Mouse (Mus musculus): ENCODE data around the gene Sync. TPM values are rescaled to one million over a fixed set of nuclear protein-coding genes. Genes with fewer than 3 reads are reported as not detected.

Sync gene
- polyA plus RNA-seq, 1 experiment from 2014 or later = 1.1 TPM

DNA sequence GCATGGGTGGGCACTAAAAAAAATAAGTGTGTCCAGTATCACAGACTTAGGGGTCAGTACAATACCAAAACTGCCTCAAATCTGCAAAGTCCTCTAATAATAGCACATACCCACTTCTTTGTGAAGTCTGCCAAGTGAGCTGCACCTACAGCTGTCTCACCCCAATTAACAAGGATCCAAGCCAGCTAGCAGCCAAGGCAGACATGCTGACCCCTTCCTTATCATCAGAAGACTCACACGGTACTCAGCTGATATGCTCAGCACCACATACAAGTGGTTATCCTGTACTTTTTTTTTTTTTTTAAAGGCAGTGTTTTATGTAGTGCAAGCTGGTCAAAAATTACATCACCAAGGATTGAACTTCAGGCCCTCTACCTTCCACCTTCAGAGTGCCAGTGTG, 16.9 kb downstream of the Sync start:
- no peak overlapping the region for H3K9ac ChIP-seq
- H3K27me3 ChIP-seq (replicated peaks) = no peaks in the 10 kb centered on the region
- H3K4me2 ChIP-seq = no peak overlapping the region
- H3K4me1 ChIP-seq (replicated peaks) = peaks cover 7% of the 10 kb centered on the region
- ATAC-seq (ENCODE audit: insufficient number of reproducible peaks, low FRiP score) = no peak
- H3K27ac ChIP-seq (ENCODE audit: poor library complexity, severe bottlenecking) = no peak overlapping the region
- H3K36me3 ChIP-seq = peaks cover 36% of the 10 kb centered on the region
- no peak overlapping the region for H3K4me3 ChIP-seq
- peaks cover 4% of the 10 kb centered on the region; the same call in 1 of the 2 replicates for H3K9me3 ChIP-seq (replicated peaks)
- WGBS = 5% methylated on average over 1 of the region's 1 CpGs

- WGBS = 92% methylated on average over 1 of the region's 1 CpGs
- H3K27me3 ChIP-seq (replicated peaks) = no peaks in the 10 kb centered on the region
- H3K9me3 ChIP-seq (replicated peaks) = no peaks in the 10 kb centered on the region
- no peak overlapping the region for H3K27ac ChIP-seq (ENCODE audit: poor library complexity, severe bottlenecking)
- H3K36me3 ChIP-seq = peaks cover 66% of the 10 kb centered on the region
- ATAC-seq (ENCODE audit: insufficient number of reproducible peaks, low FRiP score) = no peak
- H3K4me2 ChIP-seq = no peak overlapping the region
- H3K4me3 ChIP-seq = no peak overlapping the region
- no peak overlapping the region for H3K9ac ChIP-seq
- H3K4me1 ChIP-seq (replicated peaks) = peaks cover 7% of the 10 kb centered on the region
Measured at GRCm38 (mm10) chr4:129307936-129308335, 20.5 kb downstream of the Sync start.

DNA sequence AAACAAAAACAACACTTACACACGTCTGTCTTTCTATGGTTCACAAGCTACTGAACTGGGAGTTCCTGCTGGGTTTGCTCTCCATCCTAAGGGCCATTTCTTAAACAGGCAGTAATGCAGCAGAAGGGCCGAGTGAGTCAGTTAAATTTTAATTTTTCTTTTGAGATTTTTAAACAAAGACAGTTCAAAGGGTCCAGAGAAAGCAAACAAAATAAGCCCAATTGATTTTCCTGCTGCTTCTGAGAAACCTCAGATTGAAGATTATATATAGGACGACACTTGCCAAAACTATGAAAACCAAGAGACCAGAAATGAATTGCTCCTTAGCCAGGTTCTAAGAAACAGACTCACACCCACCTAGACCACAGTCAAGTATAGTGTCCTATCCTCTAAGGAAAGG, 26.5 kb downstream of the Sync start:
- Histone ChIP-seq H3K4me3 (no peak overlapping the region), H3K9me3 (replicated peaks) (no peaks in the 10 kb centered on the region), H3K9ac (no peak overlapping the region), H3K27me3 (replicated peaks) (no peaks in the 10 kb centered on the region), H3K4me2 (no peak overlapping the region), H3K36me3 (peaks cover 88% of the 10 kb centered on the region), H3K27ac (ENCODE audit: poor library complexity, severe bottlenecking) (no peak overlapping the region), H3K4me1 (replicated peaks) (no peaks in the 10 kb centered on the region)
- no peak for ATAC-seq (ENCODE audit: insufficient number of reproducible peaks, low FRiP score)
- WGBS = 80% methylated on average over 3 of the region's 3 CpGs

- H3K4me1 ChIP-seq (replicated peaks) = peaks cover 4% of the 10 kb centered on the region; the same call in 1 of the 2 replicates
- no peaks in the 10 kb centered on the region for H3K27me3 ChIP-seq (replicated peaks)
- ATAC-seq (ENCODE audit: insufficient number of reproducible peaks, low FRiP score) = no peak
- peaks cover 74% of the 10 kb centered on the region for H3K36me3 ChIP-seq
- 90% methylated on average over 1 of the region's 1 CpGs for WGBS
- no peak overlapping the region for H3K4me3 ChIP-seq
- H3K9ac ChIP-seq = no peak overlapping the region
- no peak overlapping the region for H3K27ac ChIP-seq (ENCODE audit: poor library complexity, severe bottlenecking)
- H3K4me2 ChIP-seq = no peak overlapping the region
- no peaks in the 10 kb centered on the region for H3K9me3 ChIP-seq (replicated peaks)
Measured at GRCm38 (mm10) chr4:129320876-129321275, 33.5 kb downstream of the Sync start.

DNA sequence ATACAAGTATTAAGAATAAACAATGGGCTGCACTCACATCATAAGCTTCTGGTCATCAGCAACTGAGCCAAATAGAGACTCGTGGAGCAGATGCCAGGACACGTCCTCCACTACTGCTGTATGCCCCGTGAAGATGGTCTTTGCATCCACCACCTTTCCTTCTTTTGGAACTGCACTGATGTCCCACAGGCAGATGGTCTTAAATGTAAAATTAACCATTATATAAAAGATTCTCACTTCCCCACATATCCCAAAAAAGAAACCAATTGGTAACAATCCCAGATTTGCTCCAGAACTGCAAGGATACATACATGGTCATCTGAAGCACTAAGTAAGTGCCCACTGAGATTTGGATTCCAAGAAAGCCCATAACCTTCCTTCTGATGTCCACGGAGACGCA, 34.6 kb downstream of the Sync start:
- Histone ChIP-seq H3K4me1 (replicated peaks) (peaks cover 5% of the 10 kb centered on the region), H3K9ac (no peak overlapping the region), H3K27me3 (replicated peaks) (no peaks in the 10 kb centered on the region), H3K9me3 (replicated peaks) (no peaks in the 10 kb centered on the region), H3K4me3 (no peak overlapping the region), H3K27ac (ENCODE audit: poor library complexity, severe bottlenecking) (no peak overlapping the region), H3K4me2 (no peak overlapping the region), H3K36me3 (peaks cover 73% of the 10 kb centered on the region)
- ATAC-seq (ENCODE audit: insufficient number of reproducible peaks, low FRiP score) = no peak
- 93% methylated on average over 5 of the region's 5 CpGs for WGBS

GRCm38 (mm10) chr4:129323491-129323890, 36.1 kb downstream of the Sync start:
- Histone ChIP-seq H3K9me3 (replicated peaks) (no peaks in the 10 kb centered on the region), H3K4me1 (replicated peaks) (peaks cover 5% of the 10 kb centered on the region), H3K4me3 (no peak overlapping the region), H3K27me3 (replicated peaks) (no peaks in the 10 kb centered on the region), H3K4me2 (no peak overlapping the region), H3K9ac (no peak overlapping the region), H3K36me3 (peaks cover 73% of the 10 kb centered on the region), H3K27ac (ENCODE audit: poor library complexity, severe bottlenecking) (no peak overlapping the region)
- ATAC-seq (ENCODE audit: insufficient number of reproducible peaks, low FRiP score) = no peak
- 100% methylated on average over 1 of the region's 1 CpGs for WGBS

GRCm38 (mm10) chr4:129324756-129325155, 37.3 kb downstream of the Sync start:
- no peaks in the 10 kb centered on the region for H3K9me3 ChIP-seq (replicated peaks)
- H3K27me3 ChIP-seq (replicated peaks) = no peaks in the 10 kb centered on the region
- no peak overlapping the region for H3K4me3 ChIP-seq
- peaks cover 74% of the 10 kb centered on the region for H3K36me3 ChIP-seq
- H3K27ac ChIP-seq (ENCODE audit: poor library complexity, severe bottlenecking) = no peak overlapping the region
- WGBS = 73% methylated on average over 1 of the region's 1 CpGs
- ATAC-seq (ENCODE audit: insufficient number of reproducible peaks, low FRiP score) = no peak
- no peak overlapping the region for H3K4me2 ChIP-seq
- no peak overlapping the region for H3K9ac ChIP-seq
- H3K4me1 ChIP-seq (replicated peaks) = peaks cover 5% of the 10 kb centered on the region

DNA sequence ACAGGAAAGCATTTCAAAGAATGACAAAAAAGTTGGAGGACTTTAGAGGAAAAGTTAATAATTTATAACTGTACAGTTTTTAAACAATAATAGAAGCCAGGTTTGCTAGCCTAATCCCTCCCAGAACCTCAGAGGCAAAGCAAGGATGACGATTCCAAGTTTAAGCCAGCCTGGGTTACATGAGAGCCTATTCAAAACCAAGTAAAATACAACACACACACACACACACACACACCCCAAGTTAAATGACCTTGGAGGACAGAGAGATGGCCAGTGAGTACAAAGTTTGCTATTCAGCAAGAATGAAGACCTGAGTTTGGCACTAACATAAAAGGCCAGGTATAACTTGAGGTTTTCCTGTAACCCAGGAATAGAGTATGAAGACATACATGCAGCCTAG, 38.8 kb downstream of the Sync start:
- Histone ChIP-seq H3K27me3 (replicated peaks) (no peaks in the 10 kb centered on the region), H3K9ac (no peak overlapping the region), H3K36me3 (peaks cover 70% of the 10 kb centered on the region), H3K4me2 (no peak overlapping the region), H3K9me3 (replicated peaks) (no peaks in the 10 kb centered on the region), H3K27ac (ENCODE audit: poor library complexity, severe bottlenecking) (no peak overlapping the region), H3K4me1 (replicated peaks) (peaks cover 14% of the 10 kb centered on the region), H3K4me3 (no peak overlapping the region)
- 78% methylated on average over 1 of the region's 1 CpGs for WGBS
- no peak for ATAC-seq (ENCODE audit: insufficient number of reproducible peaks, low FRiP score)

GRCm38 (mm10) chr4:129332846-129333245, 45.4 kb downstream of the Sync start:
- Histone ChIP-seq H3K9me3 (replicated peaks) (no peaks in the 10 kb centered on the region), H3K36me3 (peaks cover 50% of the 10 kb centered on the region), H3K9ac (peak overlapping the region; percentile 45), H3K4me2 (peak overlapping the region; percentile 91), H3K27ac (ENCODE audit: poor library complexity, severe bottlenecking) (no peak overlapping the region), H3K4me3 (peak overlapping the region; percentile 93; the same call in 1 of the 2 replicates), H3K4me1 (replicated peaks) (peaks cover 37% of the 10 kb centered on the region), H3K27me3 (replicated peaks) (no peaks in the 10 kb centered on the region)
- no peak for ATAC-seq (ENCODE audit: insufficient number of reproducible peaks, low FRiP score)
- WGBS = 59% methylated on average over 1 of the region's 1 CpGs

GRCm38 (mm10) chr4:129334677-129335215, 47.3 kb downstream of the Sync start:
- peaks cover 37% of the 10 kb centered on the region for H3K4me1 ChIP-seq (replicated peaks)
- under 1% methylated on average over 62 of the region's 62 CpGs for WGBS
- no peaks in the 10 kb centered on the region for H3K9me3 ChIP-seq (replicated peaks)
- no peaks in the 10 kb centered on the region for H3K27me3 ChIP-seq (replicated peaks)
- peak overlapping the region; percentile 93 for H3K4me3 ChIP-seq
- peak overlapping the region; percentile 96 for H3K9ac ChIP-seq
- peak overlapping the region; percentile 98 for H3K27ac ChIP-seq (ENCODE audit: poor library complexity, severe bottlenecking)
- H3K36me3 ChIP-seq = peaks cover 33% of the 10 kb centered on the region
- ATAC-seq (ENCODE audit: insufficient number of reproducible peaks, low FRiP score) = peak; percentile 68
- H3K4me2 ChIP-seq = peak overlapping the region; percentile 91

DNA sequence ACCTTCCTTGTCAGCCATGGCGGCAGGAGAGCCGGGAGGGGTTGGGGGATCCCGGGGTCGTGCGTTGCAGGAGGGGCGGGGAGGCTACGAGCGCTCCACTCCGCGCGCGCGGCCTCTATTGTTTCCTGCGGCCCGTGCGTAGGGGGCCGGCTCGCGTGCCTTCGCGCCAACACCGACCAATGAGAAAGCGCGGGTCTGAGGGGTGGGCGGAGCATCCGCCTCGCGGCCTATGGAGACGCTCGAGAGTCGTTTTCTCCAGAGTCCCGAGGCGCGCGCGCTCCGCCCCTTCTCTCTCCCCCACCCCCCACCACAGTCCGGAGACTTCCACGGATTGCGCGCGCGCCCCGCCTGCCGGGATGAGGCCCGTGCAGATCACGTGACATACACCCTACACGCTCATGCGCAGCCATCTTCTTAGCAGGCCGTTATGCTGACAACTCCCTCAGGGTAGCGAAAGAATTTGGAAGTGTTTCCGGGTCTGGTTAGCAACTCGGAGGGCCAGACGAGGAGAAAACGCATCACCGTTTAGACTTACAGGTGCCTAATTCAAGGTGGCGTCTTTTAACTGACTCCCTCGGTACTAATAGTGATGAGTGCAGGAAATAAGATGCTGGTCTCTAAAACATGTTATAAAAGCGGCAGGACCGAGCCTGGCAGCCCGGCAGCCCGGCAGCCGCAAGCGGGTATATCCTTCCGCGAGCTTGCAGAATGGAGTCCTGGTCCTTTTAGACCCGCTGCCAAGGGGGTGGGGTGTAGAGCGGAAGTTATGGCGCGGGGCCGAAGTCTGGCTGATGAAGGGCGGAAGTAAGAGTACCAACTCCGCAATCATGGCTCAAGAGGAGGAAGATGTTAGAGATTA, 48.0 kb downstream of the Sync start, which contains the start of the genes Rbbp4 and Zbtb8os:
TSS of gene Rbbp4 (minus strand) at position 155 of the 859 bp plus-strand sequence.
TSS of gene Zbtb8os (plus strand) at position 480 of the 859 bp plus-strand sequence.
- H3K4me3 ChIP-seq = peak within 1 kb of the TSS; percentile 93
- peak; percentile 98 for ATAC-seq (ENCODE audit: insufficient number of reproducible peaks, low FRiP score)
- peak within 1 kb of the TSS; percentile 96 for H3K9ac ChIP-seq
- no peaks in the 10 kb centered on the region for H3K9me3 ChIP-seq (replicated peaks)
- WGBS = under 1% methylated on average over 57 of the region's 73 CpGs
- H3K4me2 ChIP-seq = peak within 1 kb of the TSS; percentile 91
- H3K36me3 ChIP-seq = peaks cover 31% of the 10 kb centered on the region
- H3K4me1 ChIP-seq (replicated peaks) = peaks cover 35% of the 10 kb centered on the region
- H3K27me3 ChIP-seq (replicated peaks) = no peaks in the 10 kb centered on the region
- peak within 1 kb of the TSS; percentile 98 for H3K27ac ChIP-seq (ENCODE audit: poor library complexity, severe bottlenecking)
